Mouse (Mus musculus) left cerebral cortex, adult 18-20 months (tissue): Measurements from ENCODE around the gene Cpsf7. TPM values are rescaled to one million over a fixed set of nuclear protein-coding genes. Genes with fewer than 3 reads are reported as not detected.
"Not testable (repeated sequence)": the region's sequence is repeated elsewhere in the genome, so short reads cannot be mapped to it uniquely, and the experiment has no call there.

ENCODE experiments used
- DNase-seq, 2 experiments: peaks; one replicate each; pipeline ENCODE4 v3.0.0; 2021 to 2022; ENCODE audit warnings: low spot score in 2 of 2, mixed read lengths in 1 of 2
- total RNA-seq, 2 experiments: library from RNA; stranded (reverse); gene quantifications; 2 replicates each; pipeline ENCODE4 v1.2.3; 2021

The Cpsf7 gene
- total RNA-seq, 2 experiments from 2014 or later: 76.8 to 79.5 TPM

DNA sequence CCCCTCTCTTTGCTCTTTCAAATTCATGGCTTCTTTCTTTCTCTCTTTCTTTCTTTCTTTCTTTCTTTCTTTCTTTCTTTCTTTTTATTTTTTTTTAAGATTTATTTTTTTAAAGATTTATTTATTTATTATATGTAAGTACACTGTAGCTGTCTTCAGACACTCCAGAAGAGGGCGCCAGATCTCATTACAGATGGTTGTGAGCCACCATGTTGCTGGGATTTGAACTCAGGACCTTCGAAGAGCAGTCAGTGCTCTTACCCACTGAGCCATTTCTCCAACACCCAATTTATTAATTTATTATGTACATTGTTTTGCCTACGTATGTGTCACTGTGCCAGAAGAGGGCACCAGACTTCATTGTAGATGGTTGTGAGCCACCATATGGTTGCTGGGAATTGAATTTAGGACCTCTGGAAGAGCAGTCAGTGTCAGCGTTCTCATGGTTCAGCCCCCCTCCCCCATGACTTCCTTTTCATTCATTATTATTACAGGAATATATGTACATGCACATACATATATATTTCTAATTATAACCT is 32.8 kb downstream of the Cpsf7 start:
- not testable (repeated sequence) for DNase-seq

DNA sequence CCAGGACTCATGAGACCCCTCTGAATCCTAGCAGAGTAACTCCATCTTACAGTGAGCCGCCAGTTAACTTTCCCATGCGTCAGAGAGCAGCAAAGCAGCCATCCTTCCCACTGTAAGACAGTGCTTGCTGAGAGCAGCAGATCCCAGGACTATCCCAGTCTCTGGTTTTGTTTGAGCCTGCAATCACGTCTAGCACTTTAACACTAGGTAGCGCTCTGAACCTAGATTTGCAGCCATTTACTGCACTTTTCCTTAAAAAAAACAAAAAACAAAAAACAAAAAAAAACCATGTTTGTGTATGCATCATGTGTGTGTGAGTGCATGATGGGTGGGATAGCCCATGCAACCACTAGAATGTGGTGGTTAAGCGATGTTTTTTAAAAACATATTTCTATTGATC is 35.0 kb downstream of the Cpsf7 start:
- DNase-seq: no peak

DNA sequence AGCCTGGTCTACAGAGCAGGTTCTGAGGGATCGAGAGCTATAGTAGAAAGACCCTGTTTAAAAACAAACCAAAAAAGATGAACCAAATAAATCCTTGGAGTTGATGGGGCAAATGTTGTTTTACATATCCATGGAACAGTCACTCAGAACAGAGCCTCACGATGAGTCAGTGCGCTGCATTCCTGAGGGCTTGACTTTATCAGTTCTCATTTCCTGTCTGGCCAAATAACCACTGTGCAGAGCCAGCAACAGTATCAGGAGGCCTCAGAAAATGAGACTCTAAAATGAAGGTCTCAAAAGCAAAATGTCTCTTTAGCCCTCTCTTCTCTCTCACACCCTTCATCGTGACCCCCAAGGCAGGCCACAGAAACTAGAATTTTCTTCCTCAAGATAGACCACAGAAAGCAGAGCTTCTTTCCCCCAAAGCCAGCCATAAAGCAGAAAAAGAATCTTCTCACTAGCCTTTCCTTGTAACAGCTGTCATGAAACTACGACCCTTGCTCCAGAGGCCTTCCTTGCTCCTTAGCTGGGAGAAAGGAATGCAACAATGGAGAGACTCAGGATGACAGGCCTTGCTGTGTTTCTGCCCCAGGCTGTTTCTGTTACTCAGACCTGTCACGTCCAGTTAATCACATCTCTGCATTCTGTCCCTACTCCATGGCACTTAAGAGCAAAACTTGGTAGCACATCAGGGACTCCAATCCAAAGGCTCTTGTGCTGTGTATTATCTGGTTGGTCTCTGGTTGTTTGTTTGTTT is 36.7 kb downstream of the Cpsf7 start:
- DNase-seq: no peak

- no peak for DNase-seq
Measured at GRCm38 (mm10) chr19:10562351-10562750, 37.3 kb downstream of the Cpsf7 start.

- DNase-seq: no peak
Measured at GRCm38 (mm10) chr19:10564278-10564677, 39.2 kb downstream of the Cpsf7 start.

GRCm38 (mm10) chr19:10565217-10565616 is 40.2 kb downstream of the Cpsf7 start:
- no peak for DNase-seq

GRCm38 (mm10) chr19:10569627-10570026 is 44.6 kb downstream of the Cpsf7 start:
- no peak for DNase-seq

DNA sequence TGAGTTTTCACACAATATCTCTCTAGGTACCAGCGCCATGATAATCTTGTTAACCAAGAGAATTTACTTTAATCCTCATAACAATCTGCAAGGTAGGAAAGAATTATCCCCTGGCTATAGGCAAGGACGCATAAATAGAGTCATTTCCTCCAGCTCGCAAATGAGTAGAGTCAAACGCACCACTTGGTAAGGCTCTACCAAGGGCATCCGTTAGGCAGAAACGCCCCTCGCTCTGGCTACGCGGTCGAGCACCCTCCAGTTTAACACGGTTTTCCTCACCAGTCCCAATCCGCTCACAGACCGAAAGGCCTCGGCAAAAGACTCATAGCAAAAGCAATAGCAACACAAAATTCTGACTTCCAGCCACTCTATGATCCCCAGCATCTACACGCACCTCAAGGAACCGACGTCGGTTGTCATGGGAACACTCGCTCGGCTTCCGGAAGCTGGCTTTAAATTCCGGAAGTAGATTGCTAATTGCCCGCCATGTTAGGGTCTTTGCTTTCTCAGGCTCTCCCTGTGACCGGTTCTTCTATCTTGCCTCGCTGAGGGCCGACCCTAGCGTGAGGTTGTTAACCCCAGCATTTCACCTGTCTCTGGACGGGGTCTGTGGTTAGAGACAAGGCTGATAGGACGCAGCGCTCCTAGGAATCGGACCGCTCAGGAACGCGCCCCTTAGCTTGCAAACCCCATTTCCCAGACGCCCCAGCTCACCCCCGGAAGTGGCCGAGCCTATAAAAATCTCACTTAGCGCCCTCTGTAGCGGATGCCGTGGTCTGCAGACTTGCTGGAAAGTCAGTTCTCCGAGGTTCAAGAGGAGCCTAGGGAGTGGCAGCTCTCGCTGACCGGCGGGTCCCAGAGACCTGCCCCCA is 51.9 kb downstream of the Cpsf7 start, which contains the start of the genes Cyb561a3 and Tmem138:
TSS of gene Cyb561a3 (plus strand) at position 483 of the 872 bp plus-strand sequence.
TSS of gene Tmem138 (minus strand) at position 673 of the 872 bp plus-strand sequence.
- peak; percentile 89 to 91 for DNase-seq

DNA sequence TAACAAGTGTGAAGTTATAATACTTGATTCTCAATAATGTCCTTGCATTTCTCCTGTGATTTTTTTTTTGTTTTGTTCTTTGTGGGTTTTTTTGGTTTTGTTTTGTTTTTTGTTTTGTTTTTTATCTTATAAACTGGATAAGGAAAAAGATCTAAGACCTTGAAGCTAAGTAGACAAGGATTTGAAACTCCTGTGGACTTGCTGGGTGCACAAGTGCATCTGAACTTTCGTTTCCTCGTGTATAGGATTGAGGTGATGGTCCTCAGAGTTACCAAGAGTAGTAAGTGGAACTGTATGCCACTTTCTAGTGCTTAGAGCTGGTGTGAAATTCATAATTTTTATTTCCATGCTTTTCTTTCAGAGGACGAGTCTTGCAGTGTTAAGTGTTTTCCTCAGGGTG is 55.0 kb downstream of the Cpsf7 start:
- DNase-seq: no peak

DNA sequence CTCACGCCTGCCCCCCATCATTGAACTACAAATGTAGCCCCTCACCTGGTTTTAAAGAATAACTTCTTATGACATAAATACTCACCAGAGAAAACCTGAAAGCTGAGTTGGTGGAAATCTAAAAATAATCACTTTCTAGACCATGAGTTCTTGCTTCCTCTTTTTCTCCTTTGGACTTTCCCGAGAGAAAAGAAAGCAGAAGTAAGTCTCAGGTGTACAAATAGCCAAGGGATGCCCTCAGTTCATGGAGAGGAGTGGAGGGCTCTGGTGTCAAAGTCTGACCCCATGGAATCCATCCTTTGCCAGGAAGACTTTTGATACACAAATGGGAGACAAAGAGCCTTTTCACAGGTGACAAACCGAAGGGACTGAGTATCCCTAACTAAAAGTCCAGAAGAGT is 55.7 kb downstream of the Cpsf7 start:
- no peak for DNase-seq

GRCm38 (mm10) chr19:10581984-10582383 is 56.9 kb downstream of the Cpsf7 start:
- DNase-seq: no peak

DNA sequence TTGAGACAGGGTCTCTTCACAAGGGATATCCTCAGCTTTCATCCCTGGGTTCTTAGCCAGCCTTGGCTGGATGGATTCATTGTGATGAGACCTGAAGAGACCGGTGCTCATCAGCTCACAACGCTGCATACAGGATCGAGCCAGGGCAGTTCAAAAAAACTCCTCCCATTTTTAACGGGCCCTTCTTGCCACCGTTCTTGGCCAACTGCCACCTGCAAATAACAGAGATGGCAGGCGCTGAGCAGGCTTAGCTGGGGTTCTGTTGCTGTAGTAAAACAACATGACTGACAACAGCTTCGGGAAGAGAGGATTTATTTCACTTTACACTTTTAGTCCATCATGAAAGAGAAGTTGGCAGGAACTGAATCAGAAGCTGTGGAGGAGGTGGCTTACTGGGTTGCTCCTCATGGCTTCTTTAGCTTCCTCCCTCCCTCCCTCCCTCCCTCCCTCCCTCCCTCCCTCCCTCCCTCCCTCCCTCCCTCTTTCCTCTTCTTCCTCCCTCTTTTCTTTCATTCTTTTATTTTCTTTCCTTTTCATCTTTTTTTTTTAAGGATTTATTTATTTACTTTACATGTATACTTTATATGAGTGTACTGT is 58.6 kb downstream of the Cpsf7 start:
- DNase-seq: no peak

- DNase-seq: no peak
Measured at GRCm38 (mm10) chr19:10585112-10585511, 60.0 kb downstream of the Cpsf7 start.

GRCm38 (mm10) chr19:10587231-10587630 is 62.2 kb downstream of the Cpsf7 start:
- DNase-seq: no peak

GRCm38 (mm10) chr19:10589127-10589857 is 64.2 kb downstream of the Cpsf7 start:
- DNase-seq: no peak

- no peak for DNase-seq
Measured at GRCm38 (mm10) chr19:10590301-10590700, 65.2 kb downstream of the Cpsf7 start.

DNA sequence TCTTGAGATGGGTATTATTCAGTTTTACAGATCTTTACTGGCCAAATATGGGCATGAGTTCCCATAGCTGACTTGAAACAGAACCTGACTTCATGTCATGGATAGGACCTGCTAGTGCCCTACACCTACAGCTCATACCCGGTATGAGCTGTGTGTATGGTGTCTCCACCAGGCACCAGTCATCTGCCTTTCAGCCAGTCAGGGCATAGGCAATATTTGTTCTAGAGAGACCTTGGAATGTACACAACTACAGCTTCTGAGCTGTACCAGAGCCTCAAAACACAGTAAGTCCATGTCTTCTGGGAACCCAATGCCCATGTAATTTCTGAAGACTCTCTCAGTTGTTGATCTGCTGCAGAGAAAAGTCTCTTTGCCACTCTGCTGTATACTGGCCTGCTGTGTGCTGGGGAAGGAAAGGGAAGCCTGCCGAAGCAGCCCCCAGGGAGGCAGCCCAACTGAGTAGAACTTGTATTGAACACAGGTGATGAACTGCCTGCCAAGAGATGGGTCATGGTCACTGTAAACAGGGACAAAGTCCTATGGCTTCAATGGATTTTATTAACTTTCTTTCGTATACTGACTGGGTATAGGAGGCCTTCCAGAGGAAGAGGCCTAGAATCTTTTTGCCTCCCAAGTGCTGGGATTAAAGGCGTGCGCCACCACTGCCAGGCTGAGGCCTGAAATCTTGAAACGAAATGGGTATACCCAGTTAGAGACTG is 66.8 kb downstream of the Cpsf7 start:
- no peak for DNase-seq
